Mouse (Mus musculus) lung, embryonic 15.5 days (tissue): Measurements from ENCODE around the gene Gpatch2l. TPM values are rescaled to one million over a fixed set of nuclear protein-coding genes. Genes with fewer than 3 reads are reported as not detected.
A peak's percentile ranks its signal among the peaks of the same experiment; 100 is the strongest.

ENCODE experiments used
- ATAC-seq: fragments of 200-750 bp; cut with Nextera tagmentation; 2 replicates; pipeline ENCODE4 v1.8.0; 2017; ENCODE audit warnings: moderate number of reproducible peaks, borderline replicate concordance; ENCODE audit not compliant: low FRiP score, low TSS enrichment; ENCODE audit errors: extremely low read depth
- H3K27ac ChIP-seq: fragments of 300-500 bp; sonication (generic); 2 replicates; pipeline ENCODE4 v1.5.1; 2015; ENCODE audit warnings: moderate library complexity, mild to moderate bottlenecking, inconsistent platforms
- H3K27me3 ChIP-seq: fragments of 300-500 bp; sonication (generic); 2 replicates; pipeline ENCODE4 v1.6.1; 2015; ENCODE audit warnings: inconsistent platforms
- H3K36me3 ChIP-seq: fragments of 300-500 bp; sonication (generic); 2 replicates; pipeline ENCODE4 v1.6.1; 2015; ENCODE audit warnings: inconsistent platforms
- H3K4me1 ChIP-seq: fragments of 300-500 bp; sonication (generic); 2 replicates; pipeline ENCODE4 v1.6.1; 2015; ENCODE audit warnings: inconsistent platforms
- H3K4me2 ChIP-seq: fragments of 300-500 bp; sonication (generic); 2 replicates; pipeline ENCODE4 v1.6.1; 2015; ENCODE audit warnings: inconsistent platforms, mild to moderate bottlenecking, moderate library complexity
- H3K4me3 ChIP-seq: fragments of 300-500 bp; sonication (generic); 2 replicates; pipeline ENCODE4 v1.5.1; 2015; ENCODE audit warnings: mild to moderate bottlenecking, inconsistent platforms
- H3K9ac ChIP-seq: fragments of 300-500 bp; sonication (generic); 2 replicates; pipeline ENCODE4 v1.6.1; 2015; ENCODE audit warnings: inconsistent platforms
- H3K9me3 ChIP-seq: fragments of 300-500 bp; sonication (generic); 2 replicates; pipeline ENCODE4 v1.6.1; 2016; ENCODE audit warnings: inconsistent platforms
- WGBS: fragments of 180-500 bp; shearing (Covaris S2); methylation state at CpG from one replicate; pipeline ENCODE4 v1.1.7; 2015; 5-methylcytosine and 5-hydroxymethylcytosine counted together
- polyA plus RNA-seq: library from polyadenylated mRNA; unstranded; fragments of >200 nt; fragmentation: Nextera tagmentation; extraction: Ambion mirVana; gene quantifications from 2 replicates; pipeline ENCODE4 v1.2.1, GENCODE M21; 2015

The Gpatch2l gene
- polyA plus RNA-seq, 1 experiment from 2014 or later, result 17.4 TPM

DNA sequence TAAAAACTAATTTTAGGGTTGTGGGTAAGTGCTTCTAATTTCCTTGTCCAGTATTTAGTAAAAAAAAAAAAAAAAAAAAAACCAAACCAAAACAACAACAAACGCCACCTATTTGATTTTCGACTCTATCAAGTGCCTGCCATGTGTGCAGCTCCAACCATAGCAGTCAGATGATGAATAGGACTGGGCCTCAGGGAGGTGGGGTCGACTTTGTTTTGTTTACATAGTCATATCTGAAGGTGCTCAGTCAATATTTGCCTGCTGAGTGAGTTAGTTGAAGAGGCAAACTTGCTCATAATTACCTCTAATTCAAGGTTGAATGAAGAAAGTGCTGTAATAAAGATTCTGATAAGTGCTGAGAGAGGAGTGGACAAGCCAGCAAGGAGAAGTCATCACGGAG is 7.4 kb upstream of the Gpatch2l start:
- H3K4me3 ChIP-seq, result no peak overlapping the region
- H3K4me2 ChIP-seq, result no peak overlapping the region
- H3K36me3 ChIP-seq, result no peaks in the 10 kb centered on the region
- no peaks in the 10 kb centered on the region for H3K4me1 ChIP-seq
- ATAC-seq, result no peak
- no peak overlapping the region for H3K27ac ChIP-seq
- no peak overlapping the region for H3K9ac ChIP-seq
- H3K9me3 ChIP-seq, result no peaks in the 10 kb centered on the region
- H3K27me3 ChIP-seq, result no peaks in the 10 kb centered on the region
- 36% methylated on average over 4 of the region's 4 CpGs for WGBS

DNA sequence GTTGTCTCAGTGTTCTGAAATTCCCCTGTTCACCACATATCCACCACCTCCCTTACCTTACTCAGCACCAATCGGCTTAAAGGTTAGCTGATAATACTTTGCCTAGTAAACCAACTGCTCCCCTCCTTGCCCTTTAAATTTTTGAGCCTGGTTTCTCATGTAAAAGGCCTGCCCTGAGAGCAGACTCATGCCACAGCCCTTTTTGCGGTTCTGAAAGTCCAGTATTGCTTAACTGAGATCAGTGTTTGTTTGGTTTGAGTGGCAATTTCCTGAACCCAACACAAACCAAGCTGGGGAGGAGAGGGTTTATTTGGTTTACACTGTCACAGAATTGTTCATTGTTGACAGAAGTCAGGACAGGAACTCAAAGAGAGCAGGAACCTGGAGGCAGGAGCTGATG is 2.9 kb upstream of the Gpatch2l start:
- H3K27me3 ChIP-seq, result no peaks in the 10 kb centered on the region
- no peak for ATAC-seq
- H3K9ac ChIP-seq, result no peak overlapping the region
- H3K27ac ChIP-seq, result no peak overlapping the region
- no peaks in the 10 kb centered on the region for H3K36me3 ChIP-seq
- H3K9me3 ChIP-seq, result no peaks in the 10 kb centered on the region
- no peak overlapping the region for H3K4me3 ChIP-seq
- 54% methylated on average over 2 of the region's 2 CpGs for WGBS
- no peak overlapping the region for H3K4me2 ChIP-seq
- H3K4me1 ChIP-seq, result peaks cover 16% of the 10 kb centered on the region

DNA sequence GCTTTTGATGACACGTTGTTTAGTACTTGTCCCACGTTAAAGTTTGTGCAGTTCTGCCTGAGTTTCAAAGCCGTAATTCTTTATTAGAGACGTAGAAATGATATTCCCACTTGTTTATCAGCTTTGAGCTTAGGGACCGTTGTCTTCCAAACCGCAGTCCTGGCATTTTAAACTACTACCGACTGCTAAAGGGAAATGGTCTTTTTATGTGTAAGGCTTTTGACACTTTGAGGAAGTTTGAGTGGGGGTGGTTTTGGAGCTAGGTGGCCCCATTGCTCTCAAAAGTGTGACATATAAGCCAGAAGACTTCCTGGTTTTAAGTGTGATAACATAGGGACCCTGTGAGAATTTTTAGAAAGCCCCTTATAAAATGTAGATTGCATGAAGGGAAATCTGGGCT is 905 bp downstream of the Gpatch2l start:
- Histone ChIP-seq H3K27ac (no peak overlapping the region), H3K4me1 (peaks cover 16% of the 10 kb centered on the region), H3K36me3 (peaks cover 21% of the 10 kb centered on the region), H3K27me3 (no peaks in the 10 kb centered on the region), H3K9ac (peak overlapping the region; percentile 92), H3K4me2 (peak overlapping the region; percentile 72), H3K4me3 (peak overlapping the region; percentile 88), H3K9me3 (no peaks in the 10 kb centered on the region)
- 8% methylated on average over 7 of the region's 7 CpGs for WGBS
- no peak for ATAC-seq

DNA sequence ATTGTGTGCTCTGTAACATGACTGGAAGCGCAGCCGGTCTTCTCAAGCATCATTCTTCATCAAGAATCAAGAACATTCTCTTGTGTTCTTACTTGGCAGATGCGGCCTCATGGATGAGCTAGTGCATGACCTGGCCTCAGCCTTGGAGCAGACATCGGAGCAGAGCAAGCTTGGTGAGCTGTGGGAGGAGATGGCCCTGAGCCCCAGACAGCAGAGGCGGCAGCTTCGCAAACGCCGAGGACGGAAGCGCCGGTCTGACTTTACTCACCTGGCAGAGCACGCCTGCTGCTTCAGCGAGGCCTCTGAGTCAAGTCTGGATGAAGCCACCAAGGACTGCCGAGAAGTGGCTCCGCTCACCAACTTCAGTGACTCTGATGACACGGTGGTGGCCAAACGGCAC is 2.3 kb downstream of the Gpatch2l start:
- no peak for ATAC-seq
- Histone ChIP-seq H3K9me3 (no peaks in the 10 kb centered on the region), H3K9ac (no peak overlapping the region), H3K4me3 (no peak overlapping the region), H3K36me3 (peaks cover 21% of the 10 kb centered on the region), H3K27me3 (no peaks in the 10 kb centered on the region), H3K27ac (no peak overlapping the region), H3K4me2 (no peak overlapping the region), H3K4me1 (peaks cover 16% of the 10 kb centered on the region)
- 92% methylated on average over 17 of the region's 17 CpGs for WGBS

DNA sequence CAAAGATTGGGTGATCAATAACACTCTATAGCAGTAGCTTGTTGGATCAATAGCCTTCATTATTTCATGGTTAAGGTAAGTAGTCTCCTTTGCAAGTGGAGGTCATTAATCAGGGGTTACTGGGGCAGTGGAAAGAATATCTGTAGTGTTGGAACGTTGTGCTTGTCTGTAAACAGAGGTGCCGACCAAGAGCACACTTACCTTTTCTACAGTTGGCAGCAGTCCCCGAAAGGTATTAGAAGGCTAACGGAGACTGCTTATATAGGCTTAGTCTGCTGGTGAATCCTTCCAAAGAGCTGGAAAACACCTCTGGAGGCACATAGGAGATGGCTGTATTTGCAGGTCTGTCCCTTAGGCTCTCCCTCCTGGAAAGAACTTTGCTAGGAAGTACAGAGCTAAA is 8.5 kb downstream of the Gpatch2l start:
- no peaks in the 10 kb centered on the region for H3K4me1 ChIP-seq
- H3K4me2 ChIP-seq, result no peak overlapping the region
- H3K36me3 ChIP-seq, result peaks cover 13% of the 10 kb centered on the region
- H3K4me3 ChIP-seq, result no peak overlapping the region
- H3K9me3 ChIP-seq, result no peaks in the 10 kb centered on the region
- no peak overlapping the region for H3K9ac ChIP-seq
- ATAC-seq, result no peak
- H3K27ac ChIP-seq, result no peak overlapping the region
- WGBS, result 61% methylated on average over 4 of the region's 4 CpGs
- H3K27me3 ChIP-seq, result no peaks in the 10 kb centered on the region

DNA sequence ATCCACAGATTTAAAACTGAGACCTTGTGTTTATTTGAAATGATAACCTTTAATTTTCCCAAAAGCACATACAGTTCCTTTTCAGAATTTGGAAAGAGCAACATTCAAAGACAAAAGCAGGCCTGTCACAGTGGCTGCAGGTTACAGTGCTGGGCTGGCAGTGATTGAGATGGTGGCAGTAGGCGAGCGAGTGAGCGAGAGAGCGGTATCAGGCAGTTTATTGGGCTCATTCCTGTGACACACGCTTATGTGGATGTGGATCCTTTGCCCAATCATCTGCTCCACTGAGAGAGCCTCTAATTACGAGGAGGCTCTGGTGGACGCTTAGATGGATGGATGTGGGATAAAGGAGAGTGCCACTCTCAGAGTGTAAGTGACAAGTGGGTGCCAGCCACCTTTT is 13.3 kb downstream of the Gpatch2l start:
- no peaks in the 10 kb centered on the region for H3K9me3 ChIP-seq
- peaks cover 8% of the 10 kb centered on the region for H3K36me3 ChIP-seq
- ATAC-seq, result no peak
- H3K4me1 ChIP-seq, result no peaks in the 10 kb centered on the region
- H3K9ac ChIP-seq, result no peak overlapping the region
- no peak overlapping the region for H3K4me3 ChIP-seq
- H3K27me3 ChIP-seq, result no peaks in the 10 kb centered on the region
- no peak overlapping the region for H3K27ac ChIP-seq
- H3K4me2 ChIP-seq, result no peak overlapping the region
- WGBS, result 86% methylated on average over 7 of the region's 7 CpGs

DNA sequence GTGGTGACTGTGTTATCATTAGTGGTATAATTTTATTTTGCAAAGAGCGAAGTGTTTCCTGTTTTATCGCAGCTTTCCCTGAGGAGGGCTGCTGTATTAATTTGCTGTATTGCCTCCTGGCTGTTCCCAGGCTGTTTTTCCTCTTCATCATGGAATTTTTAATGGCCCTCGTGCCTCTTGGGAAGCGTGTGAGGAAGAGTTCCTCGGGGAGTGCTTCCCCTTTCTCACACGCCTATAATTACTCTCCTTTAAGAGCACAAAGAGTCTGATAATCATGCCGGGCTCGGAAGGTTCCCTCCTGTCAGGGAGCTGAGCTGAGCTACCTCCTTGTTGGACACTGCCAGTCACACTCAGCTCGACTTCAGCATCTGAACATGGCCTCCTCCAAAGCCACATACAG is 30.0 kb downstream of the Gpatch2l start:
- Histone ChIP-seq H3K9ac (no peak overlapping the region), H3K4me3 (no peak overlapping the region), H3K27ac (no peak overlapping the region), H3K36me3 (peaks cover 37% of the 10 kb centered on the region), H3K4me2 (no peak overlapping the region), H3K9me3 (no peaks in the 10 kb centered on the region), H3K27me3 (no peaks in the 10 kb centered on the region), H3K4me1 (no peaks in the 10 kb centered on the region)
- no peak for ATAC-seq
- WGBS, result 74% methylated on average over 9 of the region's 9 CpGs

DNA sequence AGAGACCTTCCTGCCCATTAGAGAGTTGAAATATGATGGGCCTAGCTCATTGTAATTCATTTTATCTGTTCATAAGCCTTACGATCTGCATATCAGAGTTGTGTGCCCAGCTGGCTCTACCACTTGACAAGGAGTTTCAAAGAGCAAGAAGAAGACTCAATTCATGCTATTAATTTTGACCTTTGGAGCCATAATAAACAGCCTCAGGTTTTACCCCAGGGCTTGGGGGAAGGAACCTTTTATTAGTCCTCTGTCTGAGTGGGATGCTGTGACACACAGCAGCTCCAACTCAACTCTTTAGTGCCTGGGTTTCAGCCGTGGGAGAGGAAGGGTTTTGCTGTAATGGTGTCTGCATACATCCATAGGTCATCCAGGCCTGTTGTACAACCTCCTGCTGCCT is 32.6 kb downstream of the Gpatch2l start:
- Histone ChIP-seq H3K27ac (no peak overlapping the region), H3K36me3 (peaks cover 25% of the 10 kb centered on the region), H3K4me3 (no peak overlapping the region), H3K4me1 (no peaks in the 10 kb centered on the region), H3K9me3 (no peaks in the 10 kb centered on the region), H3K9ac (no peak overlapping the region), H3K27me3 (no peaks in the 10 kb centered on the region), H3K4me2 (no peak overlapping the region)
- ATAC-seq, result no peak
- WGBS, result 49% methylated on average over 2 of the region's 2 CpGs

DNA sequence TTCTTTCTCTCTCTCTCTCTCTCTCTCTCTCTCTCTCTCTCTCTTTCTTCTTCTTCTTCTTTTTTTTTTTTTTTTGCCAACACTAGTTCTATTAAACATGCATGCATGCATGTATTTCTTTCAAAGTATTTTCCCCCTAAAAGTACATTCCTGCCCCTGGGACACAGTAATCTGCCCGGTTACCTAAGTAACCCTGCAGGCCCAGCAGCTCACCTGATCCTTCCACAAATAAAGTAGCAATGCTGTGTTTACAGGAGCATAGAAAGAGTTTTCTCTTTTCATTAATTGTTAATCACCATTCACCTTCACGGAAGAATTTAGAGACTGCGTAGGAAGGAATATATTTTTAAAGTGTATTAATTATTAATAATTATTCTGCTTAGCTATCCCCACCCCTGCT is 34.1 kb downstream of the Gpatch2l start:
- Histone ChIP-seq H3K36me3 (peaks cover 19% of the 10 kb centered on the region), H3K9ac (no peak overlapping the region), H3K27ac (no peak overlapping the region), H3K4me2 (no peak overlapping the region), H3K27me3 (no peaks in the 10 kb centered on the region), H3K4me3 (no peak overlapping the region), H3K4me1 (no peaks in the 10 kb centered on the region), H3K9me3 (no peaks in the 10 kb centered on the region)
- no peak for ATAC-seq
- WGBS, result 66% methylated on average over 3 of the region's 3 CpGs

DNA sequence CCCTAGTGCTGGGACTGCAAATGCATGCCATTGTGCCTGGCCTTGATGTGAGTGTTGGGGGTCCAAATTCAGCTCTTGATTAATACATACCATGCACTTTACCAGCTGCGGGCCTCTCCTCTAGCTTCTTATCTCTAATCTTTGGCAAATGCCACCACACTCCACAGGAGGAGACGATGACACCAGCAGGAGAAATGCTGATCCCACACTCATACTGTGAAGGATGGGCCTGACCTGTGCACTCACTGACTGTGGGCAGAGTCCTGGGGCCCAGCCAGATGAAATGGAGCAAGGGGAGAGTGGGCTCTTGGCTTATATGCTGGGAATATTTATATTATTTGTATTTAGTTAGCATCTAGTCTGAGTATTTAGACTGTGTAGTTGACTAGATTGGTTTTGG is 34.8 kb downstream of the Gpatch2l start:
- H3K36me3 ChIP-seq, result peaks cover 13% of the 10 kb centered on the region; the same call in 1 of the 2 replicates
- H3K4me2 ChIP-seq, result no peak overlapping the region
- H3K4me3 ChIP-seq, result no peak overlapping the region
- H3K4me1 ChIP-seq, result no peaks in the 10 kb centered on the region
- H3K27me3 ChIP-seq, result no peaks in the 10 kb centered on the region
- H3K27ac ChIP-seq, result no peak overlapping the region
- H3K9me3 ChIP-seq, result no peaks in the 10 kb centered on the region
- 43% methylated on average over 2 of the region's 2 CpGs for WGBS
- H3K9ac ChIP-seq, result no peak overlapping the region
- no peak for ATAC-seq

DNA sequence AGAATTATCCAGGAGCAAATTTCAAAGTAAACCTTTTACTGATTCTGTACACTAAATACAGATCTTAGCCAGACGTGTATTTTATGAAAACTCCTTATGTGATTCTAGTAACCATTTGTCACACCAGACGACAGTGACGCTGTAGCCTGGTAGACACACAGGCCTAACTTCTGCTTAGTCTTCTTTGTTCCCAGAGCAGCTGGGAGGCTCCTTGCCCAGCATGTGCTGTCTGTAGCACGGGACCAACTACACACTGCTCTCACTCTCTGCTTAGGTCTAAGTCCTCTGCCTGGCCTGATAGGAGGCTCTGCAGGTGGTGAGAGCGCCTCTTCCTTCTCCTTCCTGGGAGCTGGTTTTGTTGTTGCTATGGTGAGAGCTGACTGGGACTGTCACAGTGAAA is 35.2 kb downstream of the Gpatch2l start:
- H3K4me3 ChIP-seq, result no peak overlapping the region
- H3K4me2 ChIP-seq, result no peak overlapping the region
- no peaks in the 10 kb centered on the region for H3K4me1 ChIP-seq
- H3K27ac ChIP-seq, result no peak overlapping the region
- H3K36me3 ChIP-seq, result peaks cover 10% of the 10 kb centered on the region; the same call in 1 of the 2 replicates
- no peak for ATAC-seq
- no peak overlapping the region for H3K9ac ChIP-seq
- no peaks in the 10 kb centered on the region for H3K9me3 ChIP-seq
- H3K27me3 ChIP-seq, result no peaks in the 10 kb centered on the region
- 65% methylated on average over 5 of the region's 5 CpGs for WGBS

DNA sequence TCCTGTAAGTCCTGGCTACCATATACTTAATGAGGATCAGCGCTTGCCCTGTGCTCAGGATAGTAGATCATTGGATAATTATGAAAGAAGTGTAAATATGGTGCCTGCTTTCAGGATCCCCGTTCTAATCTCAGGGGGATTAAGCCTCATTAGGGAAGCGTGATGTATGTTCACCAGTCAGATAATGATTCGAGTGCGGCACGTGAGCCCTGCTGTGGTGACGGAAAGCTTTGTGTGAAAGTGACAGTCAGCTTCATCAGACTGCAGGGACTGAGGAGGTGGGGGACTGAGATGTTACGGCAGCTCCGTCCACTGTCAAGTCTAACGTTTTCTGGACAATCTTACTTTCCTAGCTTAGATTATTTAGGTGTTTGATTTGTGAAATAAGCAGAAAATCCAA is 38.3 kb downstream of the Gpatch2l start:
- no peak overlapping the region for H3K4me2 ChIP-seq
- 70% methylated on average over 10 of the region's 10 CpGs for WGBS
- peaks cover 23% of the 10 kb centered on the region for H3K36me3 ChIP-seq

DNA sequence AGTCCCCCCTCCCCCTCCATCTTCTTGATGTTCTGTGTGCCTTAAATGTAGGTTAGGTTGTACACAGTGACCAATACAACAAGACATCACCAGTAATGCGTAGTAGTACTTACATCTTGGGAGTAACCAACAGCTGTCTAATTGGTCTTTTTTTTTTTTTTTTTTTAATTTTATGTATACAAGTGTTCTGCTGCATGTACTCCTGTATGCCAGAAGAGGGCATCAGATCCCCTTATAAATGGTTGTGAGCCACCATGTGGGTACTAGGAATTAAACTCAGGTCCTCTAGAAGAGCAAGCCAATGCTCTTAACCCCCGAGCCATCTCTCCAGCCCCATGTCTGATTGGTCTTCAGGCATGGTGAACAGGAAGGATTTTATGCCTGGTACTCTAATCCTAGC is 44.0 kb downstream of the Gpatch2l start:
- Histone ChIP-seq H3K4me2 (no peak overlapping the region), H3K27me3 (no peaks in the 10 kb centered on the region), H3K27ac (no peak overlapping the region), H3K4me3 (no peak overlapping the region), H3K36me3 (peaks cover 25% of the 10 kb centered on the region), H3K4me1 (no peaks in the 10 kb centered on the region), H3K9ac (no peak overlapping the region), H3K9me3 (no peaks in the 10 kb centered on the region)
- WGBS, result 94% methylated on average over 2 of the region's 2 CpGs
- no peak for ATAC-seq

More for the DNA sequence above, 38.3 kb downstream of the Gpatch2l start:
- no peaks in the 10 kb centered on the region for H3K9me3 ChIP-seq
- no peaks in the 10 kb centered on the region for H3K4me1 ChIP-seq
- H3K4me3 ChIP-seq, result no peak overlapping the region
- no peaks in the 10 kb centered on the region for H3K27me3 ChIP-seq
- no peak for ATAC-seq
- no peak overlapping the region for H3K27ac ChIP-seq
- no peak overlapping the region for H3K9ac ChIP-seq
